Mouse (Mus musculus) liver, embryonic 11.5 days (tissue): ENCODE measurements around the gene Nos2. TPM values are rescaled to one million over a fixed set of nuclear protein-coding genes. Genes with fewer than 3 reads are reported as not detected.
"Not testable (repeated sequence)": the region's sequence is repeated elsewhere in the genome, so short reads cannot be mapped to it uniquely, and the experiment has no call there.

ENCODE experiments used
- ATAC-seq: fragments of 200-750 bp; cut with Nextera tagmentation; replicated peaks from 2 replicates; pipeline ENCODE4 v1.8.0; 2017; ENCODE audit warnings: moderate number of reproducible peaks, mild to moderate bottlenecking, moderate TSS enrichment, moderate library complexity; ENCODE audit not compliant: low FRiP score
- DNase-seq: peaks from one replicate; pipeline ENCODE4 v3.0.0-alpha.2; 2017; ENCODE audit warnings: low spot score
- H3K27ac ChIP-seq: fragments of 300-500 bp; sonication (generic); 2 replicates; pipeline ENCODE4 v1.5.1; 2014; ENCODE audit warnings: mild to moderate bottlenecking, low read depth, low read length, control low read depth
- H3K27me3 ChIP-seq: fragments of 300-500 bp; sonication (generic); replicated peaks from 2 replicates; pipeline ENCODE4 v1.6.1; 2014; ENCODE audit warnings: low read length, mixed read lengths; ENCODE audit not compliant: control insufficient read depth, insufficient read depth
- H3K36me3 ChIP-seq: fragments of 300-500 bp; sonication (generic); 2 replicates; pipeline ENCODE4 v1.6.1; 2014; ENCODE audit warnings: mild to moderate bottlenecking, low read length, moderate library complexity, mixed read lengths; ENCODE audit not compliant: control insufficient read depth, insufficient read depth
- H3K4me1 ChIP-seq: fragments of 300-500 bp; sonication (generic); replicated peaks from 2 replicates; pipeline ENCODE4 v1.6.1; 2014; ENCODE audit warnings: low read length, mixed read lengths; ENCODE audit not compliant: control insufficient read depth, insufficient read depth
- H3K4me2 ChIP-seq: fragments of 300-500 bp; sonication (generic); 2 replicates; pipeline ENCODE4 v1.6.1; 2014; ENCODE audit warnings: mild to moderate bottlenecking, control low read depth, moderate library complexity
- H3K4me3 ChIP-seq: fragments of 300-500 bp; sonication (generic); 2 replicates; pipeline ENCODE4 v1.5.1; 2014; ENCODE audit warnings: low read depth, low read length, control low read depth
- H3K9ac ChIP-seq: fragments of 300-500 bp; sonication (generic); 2 replicates; pipeline ENCODE4 v1.6.1; 2014; ENCODE audit warnings: low read depth, low read length, control low read depth
- H3K9me3 ChIP-seq: fragments of 300-500 bp; sonication (generic); 2 replicates; pipeline ENCODE4 v1.6.1; 2016; ENCODE audit warnings: low read length, inconsistent platforms, mixed read lengths; ENCODE audit not compliant: control insufficient read depth
- WGBS: fragments of 180-500 bp; shearing (Covaris S2); extraction: QIAGEN DNeasy Blood & Tissue Kit; methylation state at CpG from one replicate; pipeline ENCODE4 v1.1.7; 2014; 5-methylcytosine and 5-hydroxymethylcytosine counted together
- polyA plus RNA-seq: library from polyadenylated mRNA; unstranded; fragments of >200 nt; fragmentation: Nextera tagmentation; extraction: Ambion mirVana; gene quantifications from 2 replicates; pipeline ENCODE4 v1.2.1, GENCODE M21; 2014

The Nos2 gene
- polyA plus RNA-seq, 1 experiment from 2014 or later, result 0.21 TPM

- H3K4me2 ChIP-seq, result no peak overlapping the region
- 90% methylated on average over 9 of the region's 9 CpGs for WGBS
- no peak overlapping the region for H3K9ac ChIP-seq
- H3K4me3 ChIP-seq, result no peak overlapping the region
- H3K9me3 ChIP-seq, result peaks cover 7% of the 10 kb centered on the region; the same call in 1 of the 2 replicates
- no peaks in the 10 kb centered on the region for H3K27me3 ChIP-seq
- ATAC-seq (no peak), DNase-seq (no peak)
- H3K4me1 ChIP-seq, result peaks cover 1% of the 10 kb centered on the region; the same call in 1 of the 2 replicates
- no peak overlapping the region for H3K27ac ChIP-seq
- H3K36me3 ChIP-seq, result no peaks in the 10 kb centered on the region
These were observed 69.5 kb downstream of the Nos2 start for GRCm38 (mm10) chr11:78990096-78990495.

GRCm38 (mm10) chr11:78990875-78991543 is 70.4 kb downstream of the Nos2 start:
- not testable (repeated sequence) for ATAC-seq, H3K27ac ChIP-seq, H3K4me1 ChIP-seq, H3K9ac ChIP-seq, H3K4me3 ChIP-seq, H3K4me2 ChIP-seq, DNase-seq, H3K9me3 ChIP-seq, H3K27me3 ChIP-seq, H3K36me3 ChIP-seq
- WGBS, result 82% methylated on average over 5 of the region's 5 CpGs

GRCm38 (mm10) chr11:78999118-78999517 is 78.5 kb downstream of the Nos2 start:
- no peaks in the 10 kb centered on the region for H3K27me3 ChIP-seq
- H3K9me3 ChIP-seq, result 0 out of 2 replicates have a peak, but pooled peaks cover 5% of the 10 kb centered on the region
- no peak overlapping the region for H3K27ac ChIP-seq
- DNase-seq (no peak), ATAC-seq (no peak)
- no peak overlapping the region for H3K9ac ChIP-seq
- 66% methylated on average over 6 of the region's 6 CpGs for WGBS
- no peak overlapping the region for H3K4me3 ChIP-seq
- H3K36me3 ChIP-seq, result no peaks in the 10 kb centered on the region
- H3K4me1 ChIP-seq, result peaks cover 22% of the 10 kb centered on the region
- no peak overlapping the region for H3K4me2 ChIP-seq

- 0 out of 2 replicates have a peak, but pooled peaks cover 5% of the 10 kb centered on the region for H3K9me3 ChIP-seq
These were observed 81.3 kb downstream of the Nos2 start for GRCm38 (mm10) chr11:79001871-79002270.

GRCm38 (mm10) chr11:79002551-79002951 is 82.0 kb downstream of the Nos2 start:
- Histone ChIP-seq H3K4me3 (no peak overlapping the region), H3K4me2 (no peak overlapping the region), H3K4me1 (peaks cover 37% of the 10 kb centered on the region), H3K9ac (no peak overlapping the region), H3K27ac (peak overlapping the region; percentile 65), H3K9me3 (0 out of 2 replicates have a peak, but pooled peaks cover 1% of the 10 kb centered on the region), H3K27me3 (no peaks in the 10 kb centered on the region), H3K36me3 (no peaks in the 10 kb centered on the region)
- no peak for ATAC-seq
- 39% methylated on average over 5 of the region's 5 CpGs for WGBS
- peak; percentile 31 for DNase-seq

More at GRCm38 (mm10) chr11:79001871-79002270, 81.3 kb downstream of the Nos2 start:
- H3K9ac ChIP-seq, result no peak overlapping the region
- H3K4me2 ChIP-seq, result no peak overlapping the region
- no peak for ATAC-seq
- no peaks in the 10 kb centered on the region for H3K36me3 ChIP-seq
- H3K27ac ChIP-seq, result no peak overlapping the region; the same call in 1 of the 2 replicates
- no peaks in the 10 kb centered on the region for H3K27me3 ChIP-seq
- H3K4me3 ChIP-seq, result no peak overlapping the region
- H3K4me1 ChIP-seq, result peaks cover 37% of the 10 kb centered on the region
- no peak for DNase-seq
- 78% methylated on average over 4 of the region's 4 CpGs for WGBS

GRCm38 (mm10) chr11:79003053-79003768 is 82.6 kb downstream of the Nos2 start:
- Histone ChIP-seq H3K27ac (peak overlapping the region; percentile 71), H3K27me3 (no peaks in the 10 kb centered on the region), H3K9me3 (no peaks in the 10 kb centered on the region), H3K4me2 (peak overlapping the region; percentile 13; the same call in 1 of the 2 replicates), H3K4me3 (no peak overlapping the region), H3K4me1 (peaks cover 42% of the 10 kb centered on the region), H3K9ac (no peak overlapping the region), H3K36me3 (no peaks in the 10 kb centered on the region)
- peak; percentile 35 for DNase-seq
- 50% methylated on average over 11 of the region's 11 CpGs for WGBS
- ATAC-seq, result peak; percentile 56; the same call in 1 of the 2 replicates

- H3K27ac ChIP-seq, result peak overlapping the region; percentile 71
- H3K9me3 ChIP-seq, result no peaks in the 10 kb centered on the region
- ATAC-seq, result no peak; the same call in 1 of the 2 replicates
- DNase-seq, result peak; percentile 34
- H3K4me2 ChIP-seq, result 0 out of 2 replicates have a peak overlapping the region, but pooled peaks have one; percentile 13
- H3K4me3 ChIP-seq, result no peak overlapping the region
- H3K4me1 ChIP-seq, result peaks cover 47% of the 10 kb centered on the region
- 65% methylated on average over 10 of the region's 10 CpGs for WGBS
- H3K36me3 ChIP-seq, result no peaks in the 10 kb centered on the region
- H3K27me3 ChIP-seq, result no peaks in the 10 kb centered on the region
- no peak overlapping the region for H3K9ac ChIP-seq
These were observed 83.4 kb downstream of the Nos2 start for GRCm38 (mm10) chr11:79003769-79004638.
